Mouse (Mus musculus): Measurements from ENCODE around the gene Slc25a38.

GRCm38 (mm10) chr9:120078241-120078640 lies 31.9 kb upstream of the Slc25a38 start:
- no peak for TF ChIP-seq POLR2A (IDR thresholded peaks at IDR 0.05; ENCODE audit: borderline replicate concordance, control insufficient read depth, low read depth, low read length)
- no peak for TF ChIP-seq CTCF (IDR thresholded peaks at IDR 0.05; ENCODE audit: control insufficient read depth, insufficient read depth, low read length)

Data from bone marrow, adult 2 months (tissue).